ENCODE assay signal across 18 mouse cellular contexts in the genomic region with DNA sequence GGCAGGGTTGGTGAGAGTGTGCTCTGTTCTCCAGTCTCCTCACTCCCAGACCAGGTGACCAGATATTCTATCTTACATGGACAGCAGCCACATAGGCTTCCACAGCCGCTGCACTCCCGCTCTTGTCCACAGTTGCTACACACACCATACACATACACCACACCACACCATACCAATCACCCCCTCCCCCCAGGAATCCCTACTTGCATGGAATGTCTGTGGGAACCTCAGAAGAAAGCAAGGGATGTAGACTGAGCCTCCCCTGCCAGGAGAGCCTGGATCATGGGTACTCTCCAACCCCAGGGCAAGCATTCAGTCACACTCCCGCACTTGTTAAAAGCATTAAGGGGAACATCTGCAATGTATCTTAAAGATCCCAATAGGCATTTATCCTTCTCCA.
"Had no signal": no experiment of that assay in that cellular context is flagged by ENCODE, and none has a peak within 500 bp of the region (broad histone marks: within the 10 kb centered on the region; RNA-seq: fewer than 3 reads in every experiment).

No protein-coding gene starts in this region.

- DNase-seq: kidney, adult 18-20 months; kidney, postnatal 4 days; layer of hippocampus, adult 9-11 months; liver; lung, adult 18-20 months; lung, postnatal 10 days; lung, postnatal 36 days; midbrain, embryonic 14.5 days; thymus, postnatal 25 days had no signal

- ATAC-seq: liver, embryonic 12.5 days had no signal

- H3K27me3 ChIP-seq: limb, embryonic 13.5 days; liver, embryonic 15.5 days; lung, embryonic 15.5 days; megakaryocyte, embryonic 14.5 days; neural tube, embryonic 12.5 days; neural tube, embryonic 15.5 days had no signal

- H3K9ac ChIP-seq: limb, embryonic 13.5 days; liver, embryonic 12.5 days; liver, embryonic 15.5 days; lung, embryonic 15.5 days; neural tube, embryonic 12.5 days; neural tube, embryonic 15.5 days had no signal

- H3K4me2 ChIP-seq: limb, embryonic 13.5 days; liver, embryonic 12.5 days; liver, embryonic 15.5 days; lung, embryonic 15.5 days; midbrain, embryonic 11.5 days; neural tube, embryonic 12.5 days; neural tube, embryonic 15.5 days had no signal

- H3K36me3 ChIP-seq: limb, embryonic 10.5 days; limb, embryonic 13.5 days; liver, embryonic 12.5 days; liver, embryonic 15.5 days; lung, embryonic 15.5 days; neural tube, embryonic 12.5 days; neural tube, embryonic 15.5 days had no signal

- H3K9me3 ChIP-seq: limb, embryonic 10.5 days; liver, embryonic 12.5 days; liver, embryonic 15.5 days; lung, embryonic 15.5 days; neural tube, embryonic 15.5 days had no signal

- H3K4me1 ChIP-seq: liver, embryonic 12.5 days; liver, embryonic 15.5 days; lung, embryonic 15.5 days; megakaryocyte, embryonic 14.5 days; neural tube, embryonic 12.5 days; neural tube, embryonic 15.5 days had no signal

- H3K4me3 ChIP-seq: limb, embryonic 10.5 days; limb, embryonic 13.5 days; liver, embryonic 12.5 days; liver, embryonic 15.5 days; lung, embryonic 15.5 days; megakaryocyte, embryonic 14.5 days; neural tube, embryonic 12.5 days; neural tube, embryonic 15.5 days had no signal

- H3K27ac ChIP-seq: limb, embryonic 13.5 days; liver, embryonic 12.5 days; liver, embryonic 15.5 days; lung, embryonic 15.5 days; neural tube, embryonic 12.5 days; neural tube, embryonic 15.5 days had no signal
